Mouse (Mus musculus): ENCODE data around the gene Rbm4. TPM values are rescaled to one million over a fixed set of nuclear protein-coding genes. Genes with fewer than 3 reads are reported as not detected.
"Not testable (repeated sequence)": the region's sequence is repeated elsewhere in the genome, so short reads cannot be mapped to it uniquely, and the experiment has no call there.

Gene Rbm4
- polyA plus RNA-seq, 1 experiment = 1.6 TPM

GRCm38 (mm10) chr19:4828444-4829114, 34.9 kb upstream of the Rbm4 start:
- no peaks in the 10 kb centered on the region for H3K27me3 ChIP-seq (ENCODE audit: control insufficient read depth)
- H3K4me3 ChIP-seq (replicated peaks) = no peak overlapping the region
- peaks cover 87% of the 10 kb centered on the region for H3K36me3 ChIP-seq (ENCODE audit: control insufficient read depth)
- TF ChIP-seq GATA1 (IDR thresholded peaks at IDR 0.05; ENCODE audit: low read length) (no peak), TAL1 (IDR thresholded peaks at IDR 0.05; ENCODE audit: low read length) (no peak)
- no peaks in the 10 kb centered on the region for H3K9me3 ChIP-seq (ENCODE audit: control insufficient read depth, low read length)
- peaks cover 12% of the 10 kb centered on the region for H3K4me1 ChIP-seq (ENCODE audit: control insufficient read depth)

- TF ChIP-seq TAL1 (IDR thresholded peaks at IDR 0.05; ENCODE audit: low read length) = no peak
- TF ChIP-seq GATA1 (IDR thresholded peaks at IDR 0.05; ENCODE audit: low read length) = no peak
- H3K9me3 ChIP-seq (ENCODE audit: control insufficient read depth, low read length) = no peaks in the 10 kb centered on the region
- H3K27me3 ChIP-seq (ENCODE audit: control insufficient read depth) = peaks cover 18% of the 10 kb centered on the region
- no peaks in the 10 kb centered on the region for H3K4me1 ChIP-seq (ENCODE audit: control insufficient read depth)
- H3K4me3 ChIP-seq (replicated peaks) = no peak overlapping the region
- H3K36me3 ChIP-seq (ENCODE audit: control insufficient read depth) = peaks cover 16% of the 10 kb centered on the region
Observed at GRCm38 (mm10) chr19:4820678-4821303, 27.1 kb upstream of the Rbm4 start.

- H3K9me3 ChIP-seq (ENCODE audit: control insufficient read depth, low read length) = no peaks in the 10 kb centered on the region; the same call in 1 of the 2 replicates
Observed at GRCm38 (mm10) chr19:4817182-4817835, 23.6 kb upstream of the Rbm4 start.

GRCm38 (mm10) chr19:4813015-4813414, 19.3 kb upstream of the Rbm4 start:
- no peak overlapping the region for H3K4me3 ChIP-seq (replicated peaks)
- TF ChIP-seq GATA1 (IDR thresholded peaks at IDR 0.05; ENCODE audit: low read length) = no peak
- no peak for TF ChIP-seq TAL1 (IDR thresholded peaks at IDR 0.05; ENCODE audit: low read length)
- H3K36me3 ChIP-seq (ENCODE audit: control insufficient read depth) = peaks cover 8% of the 10 kb centered on the region

More at GRCm38 (mm10) chr19:4817182-4817835, 23.6 kb upstream of the Rbm4 start:
- H3K4me1 ChIP-seq (ENCODE audit: control insufficient read depth) = peaks cover 2% of the 10 kb centered on the region
- no peak for TF ChIP-seq GATA1 (IDR thresholded peaks at IDR 0.05; ENCODE audit: low read length)
- TF ChIP-seq TAL1 (IDR thresholded peaks at IDR 0.05; ENCODE audit: low read length) = no peak
- no peaks in the 10 kb centered on the region for H3K36me3 ChIP-seq (ENCODE audit: control insufficient read depth)
- no peak overlapping the region for H3K4me3 ChIP-seq (replicated peaks)
- peaks cover 23% of the 10 kb centered on the region for H3K27me3 ChIP-seq (ENCODE audit: control insufficient read depth)

GRCm38 (mm10) chr19:4812334-4812949, 18.7 kb upstream of the Rbm4 start:
- Histone ChIP-seq H3K4me1 (ENCODE audit: control insufficient read depth) (peaks cover 32% of the 10 kb centered on the region), H3K4me3 (replicated peaks) (peak overlapping the region; percentile 90), H3K36me3 (ENCODE audit: control insufficient read depth) (peaks cover 13% of the 10 kb centered on the region)
- H3K9me3 ChIP-seq (ENCODE audit: control insufficient read depth, low read length); H3K27me3 ChIP-seq (ENCODE audit: control insufficient read depth): not testable (repeated sequence)

More at GRCm38 (mm10) chr19:4813015-4813414, 19.3 kb upstream of the Rbm4 start:
- Histone ChIP-seq H3K4me1 (ENCODE audit: control insufficient read depth) (peaks cover 26% of the 10 kb centered on the region), H3K27me3 (ENCODE audit: control insufficient read depth) (peaks cover 14% of the 10 kb centered on the region), H3K9me3 (ENCODE audit: control insufficient read depth, low read length) (no peaks in the 10 kb centered on the region; the same call in 1 of the 2 replicates)

GRCm38 (mm10) chr19:4811909-4812242, 18.2 kb upstream of the Rbm4 start:
- Histone ChIP-seq H3K4me1 (ENCODE audit: control insufficient read depth) (peaks cover 35% of the 10 kb centered on the region), H3K36me3 (ENCODE audit: control insufficient read depth) (peaks cover 17% of the 10 kb centered on the region), H3K27me3 (ENCODE audit: control insufficient read depth) (peaks cover 5% of the 10 kb centered on the region), H3K9me3 (ENCODE audit: control insufficient read depth, low read length) (no peaks in the 10 kb centered on the region; the same call in 1 of the 2 replicates), H3K4me3 (replicated peaks) (peak overlapping the region; percentile 90)
- TF ChIP-seq GATA1 (IDR thresholded peaks at IDR 0.05; ENCODE audit: low read length) (no peak), TAL1 (IDR thresholded peaks at IDR 0.05; ENCODE audit: low read length) (no peak)

- TF ChIP-seq TAL1 (IDR thresholded peaks at IDR 0.05; ENCODE audit: low read length) (no peak), GATA1 (IDR thresholded peaks at IDR 0.05; ENCODE audit: low read length) (no peak)
- Histone ChIP-seq H3K4me3 (replicated peaks) (peak within 1 kb of the TSS; percentile 90), H3K36me3 (ENCODE audit: control insufficient read depth) (peaks cover 23% of the 10 kb centered on the region), H3K4me1 (ENCODE audit: control insufficient read depth) (peaks cover 40% of the 10 kb centered on the region), H3K27me3 (ENCODE audit: control insufficient read depth) (peaks cover 5% of the 10 kb centered on the region), H3K9me3 (ENCODE audit: control insufficient read depth, low read length) (no peaks in the 10 kb centered on the region; the same call in 1 of the 2 replicates)
Observed at GRCm38 (mm10) chr19:4811063-4811908, 17.6 kb upstream of the Rbm4 start, which contains the start of the genes Gm21992 and Rbm14. TSS of gene Gm21992 (minus strand) at chr19:4811612. TSS of gene Rbm14 (minus strand) at chr19:4811634.

GRCm38 (mm10) chr19:4810746-4811062, 17.0 kb upstream of the Rbm4 start:
- TF ChIP-seq TAL1 (IDR thresholded peaks at IDR 0.05; ENCODE audit: low read length) = no peak
- no peak for TF ChIP-seq GATA1 (IDR thresholded peaks at IDR 0.05; ENCODE audit: low read length)
- Histone ChIP-seq H3K4me1 (ENCODE audit: control insufficient read depth) (peaks cover 43% of the 10 kb centered on the region), H3K36me3 (ENCODE audit: control insufficient read depth) (peaks cover 28% of the 10 kb centered on the region), H3K4me3 (replicated peaks) (peak overlapping the region; percentile 90), H3K27me3 (ENCODE audit: control insufficient read depth) (peaks cover 5% of the 10 kb centered on the region), H3K9me3 (ENCODE audit: control insufficient read depth, low read length) (no peaks in the 10 kb centered on the region; the same call in 1 of the 2 replicates)
